Mouse (Mus musculus) layer of hippocampus, adult 2 months (tissue): ENCODE measurements around the gene Hist1h4m. TPM values are rescaled to one million over a fixed set of nuclear protein-coding genes. Genes with fewer than 3 reads are reported as not detected.
"Not testable (repeated sequence)": the region's sequence is repeated elsewhere in the genome, so short reads cannot be mapped to it uniquely, and the experiment has no call there.

Experiments
- DNase-seq, 2 experiments: peaks; one replicate each; pipeline ENCODE4 v3.0.0; 2022; ENCODE audit warnings: low spot score in 2 of 2
- H3K27ac ChIP-seq: fragments of 200-600 bp; 2 replicates; pipeline ENCODE4 v1.8.1; 2022
- H3K4me3 ChIP-seq: fragments of 200-600 bp; 2 replicates; pipeline ENCODE4 v1.8.1; 2022; ENCODE audit warnings: mild to moderate bottlenecking
- CTCF ChIP-seq: fragments of 200-600 bp; conservative IDR thresholded peaks from 2 replicates; pipeline ENCODE4 v1.8.1; 2022; ENCODE audit warnings: antibody characterized with exemption, mild to moderate bottlenecking, moderate library complexity
- microRNA-seq, 2 experiments: library from miRNA; unstranded; fragments of <30 nt; microRNA quantifications; one replicate each; pipeline ENCODE4 v1.2.0; 2021
- total RNA-seq, 2 experiments: library from RNA; stranded (reverse); gene quantifications; 2 replicates each; pipeline ENCODE4 v1.2.3; 2021

Gene Hist1h4m
- total RNA-seq, 2 experiments from 2014 or later, result 247 to 254 TPM

DNA sequence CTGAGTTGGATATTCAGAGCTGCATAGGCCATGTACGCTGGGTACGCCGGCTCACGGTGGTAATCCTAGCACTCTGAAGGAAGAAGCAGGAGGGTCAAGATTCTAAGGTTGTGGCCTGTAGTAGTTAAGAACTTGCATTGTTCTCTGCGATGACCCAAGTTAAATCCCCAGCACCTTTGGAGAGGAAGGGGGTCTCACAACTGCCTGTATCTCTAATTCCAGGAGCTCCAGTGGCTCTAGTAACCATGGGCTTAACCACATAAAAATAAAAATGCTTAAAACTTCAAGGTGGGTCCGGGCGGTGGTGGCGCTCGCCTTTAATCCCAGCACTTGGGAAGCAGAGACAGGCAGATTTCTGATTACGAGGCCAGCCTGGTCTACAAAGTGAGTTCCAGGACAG, 18.8 kb downstream of the Hist1h4m start:
- DNase-seq, result no peak
- H3K27ac ChIP-seq, result no peak overlapping the region

DNA sequence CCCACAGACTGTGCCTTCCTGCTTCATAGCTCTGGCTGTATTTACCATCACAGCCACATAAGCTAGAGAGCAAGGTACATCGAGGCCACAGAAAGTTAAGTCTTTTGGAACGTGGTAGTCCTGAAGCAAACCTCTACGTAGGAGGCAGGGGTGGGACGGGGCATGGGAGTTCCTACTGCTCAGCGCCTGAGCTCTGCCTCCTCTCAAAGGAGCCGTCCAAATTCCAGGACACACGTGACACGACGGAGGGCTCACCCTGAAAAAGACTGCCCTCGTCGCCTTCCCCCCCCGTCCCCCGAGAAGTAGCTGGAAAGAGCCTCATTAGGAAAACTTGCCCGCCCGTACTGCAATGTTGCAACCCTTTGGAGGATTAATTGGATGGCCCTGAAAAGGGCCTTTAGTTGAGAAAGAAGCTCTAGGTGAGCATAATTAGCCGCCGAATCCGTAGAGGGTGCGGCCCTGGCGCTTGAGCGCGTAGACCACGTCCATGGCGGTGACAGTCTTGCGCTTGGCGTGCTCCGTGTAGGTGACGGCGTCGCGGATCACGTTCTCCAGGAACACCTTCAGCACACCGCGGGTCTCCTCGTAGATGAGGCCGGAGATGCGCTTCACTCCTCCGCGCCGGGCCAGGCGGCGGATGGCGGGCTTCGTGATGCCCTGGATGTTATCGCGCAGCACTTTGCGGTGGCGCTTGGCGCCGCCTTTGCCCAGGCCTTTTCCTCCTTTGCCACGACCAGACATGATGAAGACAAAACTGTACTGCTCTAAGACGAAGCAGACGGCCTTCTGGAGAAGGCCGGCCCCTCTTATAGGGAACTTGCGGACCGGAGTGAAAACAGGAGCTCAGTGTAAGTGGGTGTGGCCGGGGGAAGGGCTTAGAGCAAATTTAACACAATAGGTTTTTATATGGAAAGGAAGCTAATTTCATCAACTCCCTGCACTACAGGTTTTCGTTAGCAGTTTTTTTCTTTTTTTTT, 20.2 kb downstream of the Hist1h4m start, which contains the start of gene Hist1h4n:
Gene Hist1h4n, minus strand, starts transcription at position 779 of the 977 bp plus-strand sequence.
- peak; percentile 23 to 27 for DNase-seq
- not testable (repeated sequence) for H3K27ac ChIP-seq
- H3K4me3 ChIP-seq, result peak within 1 kb of the TSS; percentile 24; the same call in 1 of the 2 replicates

More for the DNA sequence above, 18.8 kb downstream of the Hist1h4m start:
- TF ChIP-seq CTCF, result no peak
- no peak overlapping the region for H3K4me3 ChIP-seq

DNA sequence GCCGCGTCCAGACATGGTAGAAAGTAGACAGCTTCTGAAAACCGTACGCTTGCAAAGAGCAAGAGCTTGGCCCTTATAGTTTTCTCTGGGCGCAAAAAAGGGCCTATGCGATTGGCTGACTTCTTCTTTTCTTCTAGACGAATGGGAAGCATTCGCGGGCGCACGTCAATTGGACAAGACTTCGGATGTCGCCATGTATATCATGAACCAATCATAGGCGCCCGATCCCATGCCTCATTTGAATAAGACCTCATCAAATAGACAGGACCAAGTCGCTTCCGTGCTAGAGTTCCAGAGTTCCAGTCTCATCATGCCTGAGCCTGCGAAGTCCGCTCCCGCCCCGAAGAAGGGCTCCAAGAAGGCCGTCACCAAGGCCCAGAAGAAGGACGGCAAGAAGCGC, 21.9 kb downstream of the Hist1h4m start, which contains the start of the genes Hist1h2ap and Hist1h2br:
Gene Hist1h2ap, minus strand, starts transcription at position 47 of the 400 bp plus-strand sequence.
Gene Hist1h2br, plus strand, starts transcription at position 283 of the 400 bp plus-strand sequence.
- H3K27ac ChIP-seq, H3K4me3 ChIP-seq, DNase-seq: not testable (repeated sequence)

DNA sequence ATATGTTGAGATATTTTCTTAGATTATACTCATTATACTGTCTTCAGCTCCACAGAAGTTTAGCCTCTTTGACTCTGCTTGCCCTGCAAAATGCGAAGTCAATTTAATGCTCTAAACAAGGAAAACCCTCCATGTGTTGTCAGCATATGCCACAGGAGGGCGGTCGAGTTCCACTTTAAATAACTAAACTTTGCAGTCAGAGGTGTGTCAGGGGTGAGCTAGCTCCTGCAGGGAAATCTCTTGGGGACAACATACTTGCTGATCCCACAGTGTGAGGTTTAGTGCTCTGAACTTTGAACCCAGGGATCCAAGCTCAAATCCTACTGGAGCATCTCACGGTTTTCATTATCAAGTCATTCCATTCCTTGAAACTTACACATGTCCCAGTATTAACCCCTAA, 29.0 kb downstream of the Hist1h4m start:
- H3K4me3 ChIP-seq, H3K27ac ChIP-seq, DNase-seq: not testable (repeated sequence)

DNA sequence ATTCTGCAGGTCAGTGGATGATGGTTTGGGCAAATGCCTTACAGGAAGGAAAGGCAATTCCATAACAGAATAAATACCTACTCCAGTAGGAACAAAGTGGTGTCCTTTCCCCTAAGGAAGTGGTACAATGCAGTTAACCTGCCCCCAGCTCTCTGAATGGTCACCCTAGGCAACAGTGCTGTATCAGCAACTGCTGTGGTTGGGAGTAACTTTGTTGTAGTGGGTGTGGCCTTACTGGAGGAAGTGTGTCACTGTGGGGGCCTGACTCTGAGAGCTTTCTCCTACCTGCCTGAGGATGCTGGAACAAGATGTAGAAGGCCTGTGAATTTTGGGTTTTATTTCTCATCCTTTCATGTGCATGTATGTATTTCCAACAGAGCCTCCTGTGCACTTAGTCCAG, 34.8 kb downstream of the Hist1h4m start:
- not testable (repeated sequence) for H3K4me3 ChIP-seq, DNase-seq, H3K27ac ChIP-seq

DNA sequence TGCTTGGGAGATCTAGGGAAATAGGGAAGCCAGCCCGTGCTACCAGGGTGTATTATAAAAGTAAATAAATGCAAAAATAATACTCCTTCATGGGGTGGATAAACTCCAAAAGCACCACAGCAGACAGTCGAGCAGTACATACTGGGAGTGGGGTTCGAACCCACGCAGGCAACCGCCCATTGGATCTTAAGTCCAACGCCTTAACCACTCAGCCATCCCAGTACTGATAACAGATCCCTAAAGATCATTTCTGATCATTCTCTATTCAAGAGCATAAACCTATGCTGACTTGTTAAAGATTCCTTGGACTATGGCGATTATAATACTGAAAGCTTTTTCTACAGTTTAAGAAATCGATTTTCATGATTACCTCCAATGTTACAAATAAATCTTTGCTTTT, 36.3 kb downstream of the Hist1h4m start:
- no peak for TF ChIP-seq CTCF
- no peak overlapping the region for H3K27ac ChIP-seq
- no peak for DNase-seq
- H3K4me3 ChIP-seq, result no peak overlapping the region

DNA sequence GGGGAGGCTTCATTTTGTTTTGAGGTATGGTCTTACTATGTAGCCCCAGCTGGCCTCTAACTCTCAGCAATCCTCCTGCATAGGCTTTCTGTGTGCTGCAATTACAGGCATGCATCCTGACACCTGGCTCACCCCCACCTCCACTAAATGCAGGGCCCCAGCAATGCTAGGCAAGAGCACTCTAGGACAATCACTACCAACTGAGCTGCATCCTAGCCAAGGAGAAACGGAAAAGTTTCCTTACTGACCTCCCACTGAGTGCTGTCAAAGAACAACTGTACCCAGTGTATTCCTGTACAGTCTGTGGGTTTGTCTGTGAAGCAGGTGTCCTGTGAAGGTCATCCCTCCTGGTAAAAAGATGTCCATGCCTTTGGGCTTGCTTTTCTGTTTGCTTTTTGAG, 39.1 kb downstream of the Hist1h4m start:
- DNase-seq, H3K4me3 ChIP-seq, H3K27ac ChIP-seq: not testable (repeated sequence)

DNA sequence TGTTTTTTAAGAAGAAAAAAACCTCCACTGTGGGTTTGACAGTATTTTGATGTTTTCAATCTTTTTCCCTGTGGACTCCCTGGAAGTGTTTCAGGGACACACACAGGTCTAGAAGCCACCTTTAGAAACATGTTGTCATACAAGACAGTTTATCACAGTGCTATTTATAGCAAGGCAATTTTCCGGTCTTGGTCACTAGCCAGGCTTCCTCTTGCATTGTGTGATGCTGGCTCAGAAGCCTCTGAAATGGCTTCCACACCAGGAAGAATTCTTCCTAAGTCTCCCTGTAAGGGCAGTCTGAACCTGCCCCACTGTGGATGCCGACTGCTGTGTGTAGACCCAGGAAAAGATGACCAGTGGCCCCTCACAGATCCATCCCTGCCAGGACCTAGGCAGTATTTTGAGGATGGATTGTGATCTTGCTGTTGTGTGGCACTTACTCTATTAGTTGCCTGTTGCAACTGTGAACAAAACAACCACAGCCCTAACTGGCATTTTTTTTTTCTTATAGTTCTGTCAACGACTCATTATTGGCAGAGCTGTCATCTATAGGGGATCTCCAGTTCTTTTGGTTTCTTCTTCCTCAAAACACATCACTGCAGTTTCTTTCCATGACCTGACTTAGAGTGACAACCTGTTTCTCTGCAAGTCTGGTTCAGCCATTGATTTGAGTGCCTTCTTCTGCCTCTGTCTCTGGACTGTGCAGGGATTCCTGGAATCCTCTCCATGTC, 40.8 kb downstream of the Hist1h4m start:
- no peak for TF ChIP-seq CTCF
- no peak overlapping the region for H3K4me3 ChIP-seq
- H3K27ac ChIP-seq, result no peak overlapping the region
- DNase-seq, result no peak

DNA sequence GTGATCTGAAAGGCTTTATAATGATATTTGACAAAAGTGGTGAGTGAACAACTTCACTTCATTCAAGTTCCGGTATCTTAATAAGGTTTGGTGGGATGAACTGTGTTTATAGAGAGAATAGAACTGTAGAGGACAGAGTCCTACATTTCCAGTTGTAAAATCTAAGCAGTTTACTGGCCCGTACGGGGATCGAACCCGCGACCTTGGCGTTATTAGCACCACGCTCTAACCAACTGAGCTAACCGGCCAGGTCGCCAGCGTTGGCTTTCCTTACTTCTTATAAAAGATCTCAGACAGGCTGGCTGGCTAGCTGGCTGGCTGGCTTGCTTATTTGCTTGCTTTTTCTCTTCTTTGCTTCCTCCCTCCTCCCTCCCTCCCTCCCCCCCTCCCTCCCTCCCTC, 43.6 kb downstream of the Hist1h4m start:
- H3K4me3 ChIP-seq, result peak overlapping the region; percentile 68
- TF ChIP-seq CTCF, result no peak
- no peak overlapping the region for H3K27ac ChIP-seq
- peak; percentile 80 to 81 for DNase-seq

DNA sequence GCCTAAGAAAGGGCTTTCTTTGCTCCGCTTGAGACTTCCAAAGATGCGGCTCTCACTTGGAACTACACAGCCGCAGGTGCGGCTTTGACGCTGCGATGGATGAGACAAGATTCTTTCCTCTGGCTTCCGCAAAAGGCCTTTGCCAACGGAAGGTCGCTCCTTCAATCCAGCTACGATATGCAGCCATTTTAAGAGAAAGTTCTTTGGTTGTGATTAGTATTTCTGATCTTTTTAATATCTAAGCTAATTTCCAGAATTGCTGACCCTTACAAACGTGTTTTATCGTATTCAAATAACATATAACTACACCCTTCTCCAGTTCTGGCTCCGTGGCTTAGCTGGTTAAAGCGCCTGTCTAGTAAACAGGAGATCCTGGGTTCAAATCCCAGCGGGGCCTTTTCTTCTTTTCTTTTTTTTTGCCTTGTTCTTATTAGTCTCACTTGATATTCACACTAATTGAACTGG, 44.2 kb downstream of the Hist1h4m start:
- peak overlapping the region; percentile 73; the same call in 1 of the 2 replicates for H3K27ac ChIP-seq
- H3K4me3 ChIP-seq, result peak overlapping the region; percentile 68
- peak; percentile 74 to 83 for DNase-seq
- no peak for TF ChIP-seq CTCF

DNA sequence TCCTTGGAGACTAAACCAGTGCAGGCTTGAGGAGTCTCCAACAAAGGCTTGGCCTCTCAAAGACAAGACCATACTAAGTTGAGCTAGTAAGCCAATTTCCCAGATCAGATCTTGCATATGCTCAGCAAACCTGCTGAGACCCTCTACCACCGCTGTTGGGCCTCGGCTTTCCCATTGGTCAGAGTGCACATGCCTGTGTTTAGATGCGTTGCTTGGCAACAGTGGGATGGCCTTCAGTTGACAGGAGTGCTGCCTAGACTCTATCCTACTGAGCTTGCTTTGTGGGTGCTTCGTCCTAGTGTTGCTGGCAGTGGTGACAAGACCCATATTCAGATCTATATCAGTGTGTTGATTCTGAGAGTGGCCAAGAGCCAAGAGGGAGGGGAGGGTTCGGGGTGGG, 50.1 kb downstream of the Hist1h4m start:
- DNase-seq, result no peak
- H3K4me3 ChIP-seq, result no peak overlapping the region
- no peak for TF ChIP-seq CTCF
- H3K27ac ChIP-seq, result no peak overlapping the region

Small RNA genes lying within 50 kb of the gene (microRNA-seq; reads per million reads assigned to microRNA genes)
- gene Gm19658 (0 reads per million in 2 experiments), gene Gm44346 (0 reads per million in 2 experiments), gene Gm44466 (0 reads per million in 2 experiments)

Other genes starting within 250 kb of the Hist1h4m start
- not detected for gene Olfr1364, start 230.0 kb upstream of the Hist1h4m start, total RNA-seq
- gene Olfr1362, start 197.7 kb upstream of the Hist1h4m start, total RNA-seq, result not detected
- not detected for gene Olfr11, start 169.2 kb upstream of the Hist1h4m start, total RNA-seq
- gene Olfr1361, start 148.4 kb upstream of the Hist1h4m start, total RNA-seq, result not detected
- not detected for gene Olfr1360, start 134.3 kb upstream of the Hist1h4m start, total RNA-seq
- not detected for gene Olfr1359, start 113.6 kb upstream of the Hist1h4m start, total RNA-seq
- gene Hist1h2bl, start 95.6 kb upstream of the Hist1h4m start, total RNA-seq, result 10 to 100 TPM; 25.0 to 36.7 TPM
- gene Hist1h2ai, start 95.3 kb upstream of the Hist1h4m start, total RNA-seq, result 10 to 100 TPM; 27.6 to 54.9 TPM
- 10 to 100 TPM; 51.3 to 58.2 TPM for gene Hist1h3h, start 94.1 kb upstream of the Hist1h4m start, total RNA-seq
- gene Hist1h2bm, start 89.7 kb upstream of the Hist1h4m start, total RNA-seq, result 1 to 10 TPM; 4.2 to 8.2 TPM
- gene Hist1h4j, start 76.7 kb upstream of the Hist1h4m start, total RNA-seq, result 10 to 100 TPM; 16.7 to 19.3 TPM
- gene Hist1h4k, start 61.2 kb upstream of the Hist1h4m start, total RNA-seq, result 100 to 1,000 TPM; 269 to 298 TPM
- 10 to 100 TPM; 15.1 TPM for gene Hist1h2ak, start 57.9 kb upstream of the Hist1h4m start, total RNA-seq
- gene Hist1h2bn, start 57.6 kb upstream of the Hist1h4m start, total RNA-seq, result 1 to 10 TPM; 8.3 to 9.4 TPM
- 1 to 10 TPM; 6.3 to 8.1 TPM for gene Hist1h1b, start 31.1 kb upstream of the Hist1h4m start, total RNA-seq
- gene Hist1h3i, start 28.4 kb upstream of the Hist1h4m start, total RNA-seq, result 10 to 100 TPM; 61.0 to 71.7 TPM
- gene Hist1h2an, start 24.5 kb upstream of the Hist1h4m start, total RNA-seq, result 1 to 10 TPM in 1 of 2 experiments, not detected in 1; 2.8 TPM
- 1 to 10 TPM; 6.8 to 8.1 TPM for gene Hist1h2bp, start 24.3 kb upstream of the Hist1h4m start, total RNA-seq
- gene Hist1h2bq, start 1.5 kb upstream of the Hist1h4m start, total RNA-seq, result 10 to 100 TPM; 39.6 to 42.1 TPM
- gene Hist1h2ao, start 1.3 kb upstream of the Hist1h4m start, total RNA-seq, result 10 to 100 TPM; 30.7 to 36.0 TPM
- gene Hist1h4n, start 20.4 kb downstream of the Hist1h4m start, total RNA-seq, result 10 to 100 TPM; 26.5 to 46.4 TPM
- 10 to 100 TPM; 11.3 to 15.9 TPM for gene Hist1h2ap, start 21.8 kb downstream of the Hist1h4m start, total RNA-seq
- 10 to 100 TPM; 38.6 to 42.0 TPM for gene Hist1h2br, start 22.0 kb downstream of the Hist1h4m start, total RNA-seq
- gene Zfp184, start 133.3 kb downstream of the Hist1h4m start, total RNA-seq, result 1 to 10 TPM; 3.5 to 4.6 TPM
- gene Pom121l2, start 169.4 kb downstream of the Hist1h4m start, total RNA-seq, result under 1 TPM in 1 of 2 experiments, not detected in 1; 0.18 TPM
- gene Prss16, start 198.0 kb downstream of the Hist1h4m start, total RNA-seq, result under 1 TPM; 0.32 to 0.51 TPM
- gene Hist1h2ah, start 223.8 kb downstream of the Hist1h4m start, total RNA-seq, result 10 to 100 TPM; 12.5 to 17.0 TPM
- gene Hist1h2bk, start 224.1 kb downstream of the Hist1h4m start, total RNA-seq, result 10 to 100 TPM; 23.5 to 24.4 TPM
- gene Hist1h4i, start 229.6 kb downstream of the Hist1h4m start, total RNA-seq, result 10 to 100 TPM; 64.2 to 71.7 TPM
- gene Hist1h2ag, start 231.2 kb downstream of the Hist1h4m start, total RNA-seq, result 10 to 100 TPM; 16.5 to 20.6 TPM
- 10 to 100 TPM; 12.9 to 15.9 TPM for gene Hist1h2bj, start 231.5 kb downstream of the Hist1h4m start, total RNA-seq